Mouse (Mus musculus): ENCODE data around the gene Ddx58. TPM values are rescaled to one million over a fixed set of nuclear protein-coding genes. Genes with fewer than 3 reads are reported as not detected.

Gene Ddx58
- polyA plus RNA-seq, 1 experiment from 2014 or later, result 9.3 TPM

DNA sequence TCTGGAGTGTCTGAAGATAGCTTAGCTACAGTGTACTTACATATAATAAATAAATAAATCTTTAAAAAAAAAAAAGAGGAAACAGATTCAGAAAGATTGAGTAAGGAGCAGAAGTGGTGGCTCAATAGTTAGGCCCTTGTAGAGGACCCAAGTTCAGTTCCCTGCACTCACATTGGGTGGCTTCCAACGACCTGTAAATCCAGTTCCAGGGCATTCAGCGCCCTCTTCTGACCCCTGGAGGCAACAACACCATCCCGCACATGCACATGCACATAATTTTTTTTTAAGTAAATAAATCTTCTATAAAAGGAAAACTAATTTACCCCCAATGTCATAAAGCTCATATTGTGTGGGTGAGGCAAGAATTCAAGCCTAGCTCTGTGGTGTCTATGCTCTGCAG, 21.7 kb downstream of the Ddx58 start:
- Histone ChIP-seq H3K9ac (replicated peaks) (no peak overlapping the region), H3K27ac (ENCODE audit: low read depth) (no peak overlapping the region), H3K4me2 (ENCODE audit: low read depth, low read length) (no peak overlapping the region), H3K4me1 (ENCODE audit: insufficient read depth) (0 out of 2 replicates have a peak, but pooled peaks cover 3% of the 10 kb centered on the region), H3K9me3 (ENCODE audit: low read length) (no peaks in the 10 kb centered on the region), H3K4me3 (ENCODE audit: low read depth, low read length) (no peak overlapping the region), H3K36me3 (replicated peaks; ENCODE audit: insufficient read depth, low read length) (peaks cover 37% of the 10 kb centered on the region), H3K27me3 (ENCODE audit: insufficient read depth, low read length) (no peaks in the 10 kb centered on the region)
- ATAC-seq (no peak), DNase-seq (no peak)
- WGBS (ENCODE audit: insufficient replicate concordance), result 62% methylated on average over 3 of the region's 3 CpGs
- no peak for TF ChIP-seq EP300 (IDR thresholded peaks at IDR 0.05; ENCODE audit: low read depth)
- TF ChIP-seq CTCF (IDR thresholded peaks at IDR 0.05; ENCODE audit: low read depth), result 0 out of 2 replicates have a peak, but pooled peaks have one; percentile 13

- H3K4me3 ChIP-seq (ENCODE audit: low read depth, low read length), result no peak overlapping the region
- peaks cover 64% of the 10 kb centered on the region for H3K36me3 ChIP-seq (replicated peaks; ENCODE audit: insufficient read depth, low read length)
- 72% methylated on average over 4 of the region's 6 CpGs for WGBS (ENCODE audit: insufficient replicate concordance)
- H3K9ac ChIP-seq (replicated peaks), result no peak overlapping the region
- no peak overlapping the region for H3K27ac ChIP-seq (ENCODE audit: low read depth)
- H3K4me2 ChIP-seq (ENCODE audit: low read depth, low read length), result no peak overlapping the region
- no peak for TF ChIP-seq EP300 (IDR thresholded peaks at IDR 0.05; ENCODE audit: low read depth)
- no peak for TF ChIP-seq CTCF (IDR thresholded peaks at IDR 0.05; ENCODE audit: low read depth)
- H3K9me3 ChIP-seq (ENCODE audit: low read length), result no peaks in the 10 kb centered on the region
- H3K27me3 ChIP-seq (ENCODE audit: insufficient read depth, low read length), result no peaks in the 10 kb centered on the region
- ATAC-seq (no peak), DNase-seq (no peak)
- H3K4me1 ChIP-seq (ENCODE audit: insufficient read depth), result no peaks in the 10 kb centered on the region
Observed at GRCm38 (mm10) chr4:40212177-40212576, 27.5 kb downstream of the Ddx58 start.

DNA sequence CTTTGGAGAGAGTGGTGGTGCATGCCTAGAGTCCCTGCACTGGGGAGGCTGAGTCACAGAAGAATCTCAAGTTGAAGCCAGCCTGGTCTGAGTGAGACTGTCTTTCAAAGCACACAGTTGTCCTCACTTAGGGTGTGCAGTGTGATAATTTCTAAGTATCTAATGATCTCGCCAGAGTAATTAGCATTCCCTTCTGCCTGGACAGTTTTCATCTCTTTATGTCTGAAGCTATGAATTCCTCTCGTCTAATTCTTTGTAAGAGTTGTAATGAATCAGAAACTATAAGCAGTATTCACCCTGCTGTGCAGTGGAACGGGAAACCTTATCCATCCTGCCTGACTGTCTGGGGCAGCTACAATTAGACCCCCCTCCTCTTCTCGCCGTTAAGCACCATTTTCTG, 31.9 kb downstream of the Ddx58 start:
- ATAC-seq, result no peak
- H3K27ac ChIP-seq (ENCODE audit: low read depth), result no peak overlapping the region
- WGBS (ENCODE audit: insufficient replicate concordance), result 79% methylated on average over 5 of the region's 5 CpGs

DNA sequence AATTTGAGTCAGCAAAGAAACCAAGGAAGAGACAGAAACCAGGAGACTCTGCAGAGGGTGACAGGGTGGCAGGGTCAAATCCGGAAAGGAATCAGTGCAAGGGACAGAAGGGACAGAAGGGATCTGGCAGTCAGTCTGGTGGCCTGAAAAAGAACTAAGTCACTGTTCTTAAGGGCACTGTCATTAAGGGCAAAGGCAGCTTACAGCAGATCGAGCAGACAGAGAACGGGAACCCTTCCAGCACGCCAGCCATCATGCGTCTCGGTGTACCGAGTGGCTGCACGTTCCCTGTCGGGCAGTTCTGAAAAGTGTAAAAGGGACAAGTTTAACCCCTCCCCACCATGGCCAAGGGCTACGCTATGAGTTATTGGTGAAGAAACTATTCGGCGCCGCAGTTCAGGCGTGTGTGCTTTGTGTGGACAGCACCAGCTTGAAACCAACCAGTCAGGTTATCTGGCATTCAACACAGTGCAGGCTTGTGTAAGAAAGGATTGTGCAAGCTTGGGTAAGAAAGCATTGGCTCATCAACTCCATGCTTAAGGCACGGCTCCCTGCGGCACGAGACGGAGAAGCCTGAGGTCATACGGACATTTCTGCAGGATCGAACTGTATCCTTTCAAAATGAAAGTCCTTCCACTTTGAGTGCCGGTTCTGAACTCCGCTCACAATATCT, 34.3 kb downstream of the Ddx58 start:
- no peak overlapping the region for H3K27ac ChIP-seq (ENCODE audit: low read depth)
- no peak overlapping the region for H3K4me2 ChIP-seq (ENCODE audit: low read depth, low read length)
- no peak overlapping the region for H3K9ac ChIP-seq (replicated peaks)
- no peak for TF ChIP-seq EP300 (IDR thresholded peaks at IDR 0.05; ENCODE audit: low read depth)
- no peak for TF ChIP-seq CTCF (IDR thresholded peaks at IDR 0.05; ENCODE audit: low read depth)
- no peak overlapping the region for H3K4me3 ChIP-seq (ENCODE audit: low read depth, low read length)
- peak; percentile 30 for DNase-seq
- no peaks in the 10 kb centered on the region for H3K9me3 ChIP-seq (ENCODE audit: low read length)
- WGBS (ENCODE audit: insufficient replicate concordance), result 83% methylated on average over 22 of the region's 22 CpGs
- H3K4me1 ChIP-seq (ENCODE audit: insufficient read depth), result no peaks in the 10 kb centered on the region
- peaks cover 46% of the 10 kb centered on the region for H3K36me3 ChIP-seq (replicated peaks; ENCODE audit: insufficient read depth, low read length)
- ATAC-seq, result peak; percentile 56; the same call in 1 of the 2 replicates
- no peaks in the 10 kb centered on the region for H3K27me3 ChIP-seq (ENCODE audit: insufficient read depth, low read length)

More for the DNA sequence above, 31.9 kb downstream of the Ddx58 start:
- H3K36me3 ChIP-seq (replicated peaks; ENCODE audit: insufficient read depth, low read length), result peaks cover 63% of the 10 kb centered on the region
- no peak for TF ChIP-seq CTCF (IDR thresholded peaks at IDR 0.05; ENCODE audit: low read depth)
- no peaks in the 10 kb centered on the region for H3K27me3 ChIP-seq (ENCODE audit: insufficient read depth, low read length)
- H3K4me1 ChIP-seq (ENCODE audit: insufficient read depth), result no peaks in the 10 kb centered on the region
- no peak overlapping the region for H3K4me3 ChIP-seq (ENCODE audit: low read depth, low read length)
- no peaks in the 10 kb centered on the region for H3K9me3 ChIP-seq (ENCODE audit: low read length)
- DNase-seq, result no peak
- no peak overlapping the region for H3K4me2 ChIP-seq (ENCODE audit: low read depth, low read length)
- H3K9ac ChIP-seq (replicated peaks), result no peak overlapping the region

DNA sequence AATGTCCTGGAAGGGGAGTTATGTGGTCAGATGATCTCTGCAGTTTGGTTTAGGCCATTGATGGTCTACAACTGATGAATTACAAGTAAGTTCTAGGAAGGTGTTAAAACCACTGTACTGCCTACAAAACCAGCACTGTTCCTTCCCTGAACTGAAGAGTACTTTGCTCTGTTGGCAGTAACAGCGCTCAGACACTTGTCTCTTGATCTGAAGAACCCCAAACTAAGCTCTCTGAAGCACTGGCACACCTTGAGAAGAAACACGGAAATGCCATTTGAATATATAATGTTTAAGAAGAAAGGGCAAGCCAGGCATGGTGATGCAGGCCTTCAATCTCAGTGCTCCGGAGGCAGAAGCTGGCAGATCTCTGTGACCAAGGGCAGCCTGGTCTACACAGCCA, 35.3 kb downstream of the Ddx58 start:
- H3K4me3 ChIP-seq (ENCODE audit: low read depth, low read length), result no peak overlapping the region
- H3K4me1 ChIP-seq (ENCODE audit: insufficient read depth), result no peaks in the 10 kb centered on the region
- WGBS (ENCODE audit: insufficient replicate concordance), result 91% methylated on average over 3 of the region's 3 CpGs
- no peaks in the 10 kb centered on the region for H3K9me3 ChIP-seq (ENCODE audit: low read length)
- TF ChIP-seq CTCF (IDR thresholded peaks at IDR 0.05; ENCODE audit: low read depth), result no peak
- no peak for TF ChIP-seq EP300 (IDR thresholded peaks at IDR 0.05; ENCODE audit: low read depth)
- no peak for ATAC-seq
- peaks cover 36% of the 10 kb centered on the region for H3K36me3 ChIP-seq (replicated peaks; ENCODE audit: insufficient read depth, low read length)
- no peak for DNase-seq
- H3K9ac ChIP-seq (replicated peaks), result no peak overlapping the region
- no peak overlapping the region for H3K27ac ChIP-seq (ENCODE audit: low read depth)
- H3K4me2 ChIP-seq (ENCODE audit: low read depth, low read length), result no peak overlapping the region
- H3K27me3 ChIP-seq (ENCODE audit: insufficient read depth, low read length), result no peaks in the 10 kb centered on the region

DNA sequence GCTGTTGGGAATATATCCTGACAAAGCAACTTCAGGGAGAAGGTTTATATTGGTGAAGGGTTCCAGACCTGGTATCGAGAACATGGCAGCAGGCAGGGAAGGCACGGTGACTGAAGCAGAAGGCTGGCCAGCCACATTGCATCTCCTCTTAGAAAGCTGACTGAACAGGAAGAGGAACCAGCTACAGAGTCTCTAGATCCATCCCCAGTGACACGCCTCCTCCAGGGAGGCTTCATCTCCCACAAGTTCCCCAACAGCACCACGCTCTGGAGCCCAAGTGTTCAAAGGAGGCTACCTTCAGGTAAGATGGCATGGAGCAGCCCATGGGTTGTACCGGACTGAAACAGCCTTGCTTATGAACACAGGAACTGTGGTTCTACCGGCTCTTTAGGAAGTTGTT, 37.4 kb downstream of the Ddx58 start:
- DNase-seq (no peak), ATAC-seq (no peak)
- Histone ChIP-seq H3K4me3 (ENCODE audit: low read depth, low read length) (no peak overlapping the region), H3K36me3 (replicated peaks; ENCODE audit: insufficient read depth, low read length) (peaks cover 34% of the 10 kb centered on the region), H3K27me3 (ENCODE audit: insufficient read depth, low read length) (no peaks in the 10 kb centered on the region), H3K4me2 (ENCODE audit: low read depth, low read length) (no peak overlapping the region), H3K27ac (ENCODE audit: low read depth) (no peak overlapping the region), H3K4me1 (ENCODE audit: insufficient read depth) (no peaks in the 10 kb centered on the region), H3K9ac (replicated peaks) (no peak overlapping the region), H3K9me3 (ENCODE audit: low read length) (no peaks in the 10 kb centered on the region)
- TF ChIP-seq EP300 (IDR thresholded peaks at IDR 0.05; ENCODE audit: low read depth) (no peak), CTCF (IDR thresholded peaks at IDR 0.05; ENCODE audit: low read depth) (no peak)
- 67% methylated on average over 6 of the region's 6 CpGs for WGBS (ENCODE audit: insufficient replicate concordance)
